Mouse (Mus musculus) megakaryocyte, embryonic 14.5 days (primary cell): ENCODE data around the gene Rnf43.

Experiments
- FLI1 ChIP-seq: IDR thresholded peaks from 2 replicates; pipeline ENCODE4 v1.6.1; 2012; ENCODE audit warnings: low read length, inconsistent platforms, mixed read lengths
- GATA1 ChIP-seq: IDR thresholded peaks from 3 replicates; pipeline ENCODE4 v1.6.1; 2012; ENCODE audit warnings: mixed read lengths, low read length, inconsistent platforms, borderline replicate concordance

DNA sequence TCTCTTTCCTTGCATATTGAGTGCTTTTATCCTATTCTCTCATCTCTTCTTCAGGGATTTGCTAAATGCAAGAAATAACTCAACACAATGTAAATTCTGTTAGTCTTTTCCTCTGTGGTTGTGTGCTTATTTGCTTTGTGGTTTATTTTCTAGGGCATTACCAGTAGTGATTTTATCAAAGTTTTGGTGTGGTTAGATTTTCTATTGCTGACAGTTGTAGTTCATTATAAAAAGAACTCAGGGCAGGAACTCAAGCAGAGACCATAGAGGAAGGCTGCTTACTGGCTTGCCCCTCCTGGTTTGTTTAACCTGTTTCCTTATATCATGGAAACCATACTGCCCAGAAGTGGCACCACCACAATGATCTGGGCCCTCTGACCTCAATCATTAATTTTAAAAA is 19.7 kb upstream of the Rnf43 start:
- TF ChIP-seq GATA1 (no peak), FLI1 (no peak)
